ENCODE assay signal across 8 mouse cellular contexts in genomic region chr4:43579256-43579655, GRCm38 (mm10). TPM values are rescaled to one million over a fixed set of nuclear protein-coding genes. Genes with fewer than 3 reads are reported as not detected.
DNase-seq lines count a peak whose midpoint lies in the region; ATAC-seq and TF ChIP-seq lines count a peak whose summit lies in the region.

No protein-coding gene starts in this region.

- intact Hi-C loops in left cerebral cortex, postnatal 14 days (cut with DNase I) = no loop called here

- peaks cover 12% of the 10 kb centered on the region for H3K4me1 ChIP-seq in cortical plate, adult 2 months (ENCODE audit: control insufficient read depth, insufficient read depth, low read length)
- H3K4me1 ChIP-seq in hindbrain, embryonic 11.5 days (replicated peaks; ENCODE audit: control insufficient read depth, insufficient read depth, low read length) = peaks cover 10% of the 10 kb centered on the region; the same call in 1 of the 2 replicates
- H3K4me1 ChIP-seq in midbrain, embryonic 13.5 days (replicated peaks) = peaks cover 52% of the 10 kb centered on the region

- H3K27ac ChIP-seq in cortical plate, adult 2 months (ENCODE audit: insufficient read depth, low read length) = no peak overlapping the region
- no peak overlapping the region for H3K27ac ChIP-seq in hindbrain, embryonic 11.5 days (ENCODE audit: low read depth, low read length)
- peak overlapping the region; percentile 84 for H3K27ac ChIP-seq in midbrain, embryonic 13.5 days

- ATAC-seq in hindbrain, embryonic 11.5 days (ENCODE audit: low FRiP score) = no peak
- ATAC-seq in midbrain, embryonic 13.5 days = no peak

- no peak for TF ChIP-seq POLR2A in cortical plate, adult 2 months (IDR thresholded peaks at IDR 0.05; ENCODE audit: extremely low read depth, insufficient read depth, low read length)

- H3K9me3 ChIP-seq in hindbrain, embryonic 11.5 days (ENCODE audit: control insufficient read depth, low read length) = no peaks in the 10 kb centered on the region
- no peaks in the 10 kb centered on the region for H3K9me3 ChIP-seq in midbrain, embryonic 13.5 days

- TF ChIP-seq CTCF in cortical plate, adult 2 months (IDR thresholded peaks at IDR 0.05; ENCODE audit: extremely low read depth, insufficient read depth, low read length) = no peak

- H3K4me3 ChIP-seq in cortical plate, adult 2 months (ENCODE audit: insufficient read depth, low read length) = peak overlapping the region; percentile 82
- H3K4me3 ChIP-seq in hindbrain, embryonic 11.5 days (ENCODE audit: low read depth, low read length) = peak overlapping the region; percentile 86
- peak overlapping the region; percentile 93 for H3K4me3 ChIP-seq in midbrain, embryonic 13.5 days (replicated peaks)

- peak overlapping the region; percentile 95 for H3K9ac ChIP-seq in hindbrain, embryonic 11.5 days (ENCODE audit: low read depth, low read length)
- peak overlapping the region; percentile 91 for H3K9ac ChIP-seq in midbrain, embryonic 13.5 days (replicated peaks)

- H3K27me3 ChIP-seq in hindbrain, embryonic 11.5 days (ENCODE audit: control insufficient read depth, insufficient read depth, low read length) = no peaks in the 10 kb centered on the region
- H3K27me3 ChIP-seq in midbrain, embryonic 13.5 days = no peaks in the 10 kb centered on the region

- 0 out of 2 replicates have a peak, but pooled peaks cover 5% of the 10 kb centered on the region for H3K36me3 ChIP-seq in hindbrain, embryonic 11.5 days (ENCODE audit: control insufficient read depth, insufficient read depth, low read length)
- H3K36me3 ChIP-seq in midbrain, embryonic 13.5 days = peaks cover 44% of the 10 kb centered on the region

- 9% methylated on average over 10 of the region's 10 CpGs for WGBS in hindbrain, embryonic 11.5 days
- 5% methylated on average over 10 of the region's 10 CpGs for WGBS in midbrain, embryonic 13.5 days

- H3K4me2 ChIP-seq in hindbrain, embryonic 11.5 days (replicated peaks; ENCODE audit: low read depth, low read length) = peak overlapping the region; percentile 76
- peak overlapping the region; percentile 84 for H3K4me2 ChIP-seq in midbrain, embryonic 13.5 days (replicated peaks)

- peak; percentile 23 for DNase-seq in kidney, postnatal 10 days
- no peak for DNase-seq in kidney, adult 9 months
- DNase-seq in hindbrain, embryonic 11.5 days (ENCODE audit: low spot score) = no peak
- no peak for DNase-seq in left cerebral cortex, adult 9 months (ENCODE audit: low spot score in 2 of 2)
- DNase-seq in left cerebral cortex, postnatal 14 days (ENCODE audit: low spot score in 2 of 2) = no peak
- DNase-seq in natural killer cell, adult 2 months (ENCODE audit: low spot score in 2 of 2) = no peak

RNA-seq across cellular contexts. Expression of gene Gba2, which starts 0.6 kb away (rescaled TPM):
- polyA plus RNA-seq in cortical plate, adult 2 months (2012; rRNA removed) = 96.7 and 105 TPM in 2 replicates
- polyA plus RNA-seq in hindbrain, embryonic 11.5 days (2014; fragmentation: Nextera tagmentation; extraction: Ambion mirVana) = 25.4 and 27.4 TPM in 2 replicates
- 53.8 and 58.4 TPM in 2 replicates for polyA plus RNA-seq in midbrain, embryonic 13.5 days (2015; fragmentation: Nextera tagmentation; extraction: Ambion mirVana)
- total RNA-seq in left cerebral cortex, postnatal 14 days (2021) = 10 to 100 TPM; 67.8 to 71.5 TPM

RNA-seq across cellular contexts. Expression of gene Rgp1, which starts 0.7 kb away (rescaled TPM):
- polyA plus RNA-seq in cortical plate, adult 2 months (2012; rRNA removed) = 35.7 and 38.8 TPM in 2 replicates
- polyA plus RNA-seq in hindbrain, embryonic 11.5 days (2014; fragmentation: Nextera tagmentation; extraction: Ambion mirVana) = 26.5 and 41.1 TPM in 2 replicates
- polyA plus RNA-seq in midbrain, embryonic 13.5 days (2015; fragmentation: Nextera tagmentation; extraction: Ambion mirVana) = 24.5 and 26.1 TPM in 2 replicates
- 10 to 100 TPM; 47.7 to 56.3 TPM for total RNA-seq in left cerebral cortex, postnatal 14 days (2021)

RNA-seq across cellular contexts. Expression of gene Msmp, which starts 5.0 kb away (rescaled TPM):
- 0.15 and 0.34 TPM in 2 replicates for polyA plus RNA-seq in cortical plate, adult 2 months (2012; rRNA removed)
- 0.56 and 1.1 TPM in 2 replicates for polyA plus RNA-seq in hindbrain, embryonic 11.5 days (2014; fragmentation: Nextera tagmentation; extraction: Ambion mirVana)
- 0.77 and 2.1 TPM in 2 replicates for polyA plus RNA-seq in midbrain, embryonic 13.5 days (2015; fragmentation: Nextera tagmentation; extraction: Ambion mirVana)
- total RNA-seq in left cerebral cortex, postnatal 14 days (2021) = not detected

RNA-seq across cellular contexts. Expression of gene Tln1, which starts 16.8 kb away (rescaled TPM):
- 44.3 and 46.5 TPM in 2 replicates for polyA plus RNA-seq in cortical plate, adult 2 months (2012; rRNA removed)
- polyA plus RNA-seq in hindbrain, embryonic 11.5 days (2014; fragmentation: Nextera tagmentation; extraction: Ambion mirVana) = 49.7 and 60.4 TPM in 2 replicates
- 59.8 and 67.0 TPM in 2 replicates for polyA plus RNA-seq in midbrain, embryonic 13.5 days (2015; fragmentation: Nextera tagmentation; extraction: Ambion mirVana)
- total RNA-seq in left cerebral cortex, postnatal 14 days (2021) = 10 to 100 TPM; 53.6 to 60.4 TPM

RNA-seq across cellular contexts. Expression of gene Creb3, which starts 17.1 kb away (rescaled TPM):
- polyA plus RNA-seq in cortical plate, adult 2 months (2012; rRNA removed) = 61.8 and 65.9 TPM in 2 replicates
- polyA plus RNA-seq in hindbrain, embryonic 11.5 days (2014; fragmentation: Nextera tagmentation; extraction: Ambion mirVana) = 60.3 and 64.7 TPM in 2 replicates
- 72.6 and 80.4 TPM in 2 replicates for polyA plus RNA-seq in midbrain, embryonic 13.5 days (2015; fragmentation: Nextera tagmentation; extraction: Ambion mirVana)
- total RNA-seq in left cerebral cortex, postnatal 14 days (2021) = 10 to 100 TPM; 68.9 to 69.2 TPM
